ENCODE assay signal across 16 mouse cellular contexts in genomic region chr1:53859175-53859574, GRCm38 (mm10).
"Had no signal": no experiment of that assay in that cellular context is flagged by ENCODE, and none has a peak within 500 bp of the region (broad histone marks: within the 10 kb centered on the region; RNA-seq: fewer than 3 reads in every experiment).

No protein-coding gene starts in this region.

- H3K4me3 ChIP-seq: neural tube, embryonic 13.5 days; neural tube, embryonic 15.5 days; stomach, embryonic 15.5 days had no signal

- H3K27me3 ChIP-seq: neural tube, embryonic 13.5 days; neural tube, embryonic 15.5 days; stomach, embryonic 15.5 days had no signal

- DNase-seq: retina, postnatal 1 day; right cerebral cortex, adult 18-20 months; right cerebral cortex, postnatal 14 days; right cerebral cortex, postnatal 25 days; right cerebral cortex, postnatal 4 days; spleen, adult 18-20 months; thymus, adult 18-20 months; thymus, adult 2 months; thymus, postnatal 14 days; thymus, postnatal 25 days; thymus, postnatal 36 days; thymus, postnatal 4 days had no signal

- H3K27ac ChIP-seq: neural tube, embryonic 13.5 days; neural tube, embryonic 15.5 days; stomach, embryonic 15.5 days; stomach, postnatal 0 days had no signal

- H3K9ac ChIP-seq: neural tube, embryonic 13.5 days; neural tube, embryonic 15.5 days; stomach, embryonic 15.5 days had no signal

- H3K4me1 ChIP-seq: neural tube, embryonic 13.5 days; neural tube, embryonic 15.5 days; stomach, embryonic 15.5 days had no signal

- H3K4me2 ChIP-seq: neural tube, embryonic 13.5 days; neural tube, embryonic 15.5 days; stomach, embryonic 15.5 days had no signal

- H3K9me3 ChIP-seq: neural tube, embryonic 13.5 days; neural tube, embryonic 15.5 days; stomach, embryonic 15.5 days had no signal

- H3K36me3 ChIP-seq: neural tube, embryonic 13.5 days; neural tube, embryonic 15.5 days; stomach, embryonic 15.5 days had no signal
